Mouse (Mus musculus) neural tube, embryonic 11.5 days (tissue): ENCODE results near the gene Wdr73. TPM values are rescaled to one million over a fixed set of nuclear protein-coding genes. Genes with fewer than 3 reads are reported as not detected.

Source experiments
- ATAC-seq: fragments of 200-750 bp; cut with Nextera tagmentation; 2 replicates; pipeline ENCODE4 v1.8.0; 2017; ENCODE audit warnings: moderate number of reproducible peaks, mild to moderate bottlenecking, moderate TSS enrichment, moderate library complexity; ENCODE audit not compliant: insufficient read depth, low FRiP score, low TSS enrichment
- DNase-seq: peaks from one replicate; pipeline ENCODE4 v3.0.0-alpha.2; 2015; ENCODE audit warnings: low spot score
- H3K27ac ChIP-seq: fragments of 300-500 bp; sonication (generic); 2 replicates; pipeline ENCODE4 v1.5.1; 2014; ENCODE audit warnings: low read depth, mild to moderate bottlenecking, low read length
- H3K27me3 ChIP-seq: fragments of 300-500 bp; sonication (generic); 2 replicates; pipeline ENCODE4 v1.6.1; 2014; ENCODE audit warnings: mild to moderate bottlenecking, low read length, mixed read lengths; ENCODE audit not compliant: control insufficient read depth, insufficient read depth
- H3K36me3 ChIP-seq: fragments of 300-500 bp; sonication (generic); 2 replicates; pipeline ENCODE4 v1.6.1; 2014; ENCODE audit warnings: mild to moderate bottlenecking, low read length, moderate library complexity, mixed read lengths; ENCODE audit not compliant: control insufficient read depth, insufficient read depth
- H3K4me1 ChIP-seq: fragments of 300-500 bp; sonication (generic); 2 replicates; pipeline ENCODE4 v1.6.1; 2014; ENCODE audit warnings: low read length, mixed read lengths; ENCODE audit not compliant: control insufficient read depth, insufficient read depth
- H3K4me2 ChIP-seq: fragments of 300-500 bp; sonication (generic); 2 replicates; pipeline ENCODE4 v1.6.1; 2014; ENCODE audit warnings: low read depth, mild to moderate bottlenecking, moderate library complexity
- H3K4me3 ChIP-seq: fragments of 300-500 bp; sonication (generic); 2 replicates; pipeline ENCODE4 v1.5.1; 2014; ENCODE audit warnings: low read depth, low read length
- H3K9ac ChIP-seq: fragments of 300-500 bp; sonication (generic); 2 replicates; pipeline ENCODE4 v1.6.1; 2014; ENCODE audit warnings: mild to moderate bottlenecking, low read length
- H3K9me3 ChIP-seq: fragments of 300-500 bp; sonication (generic); 2 replicates; pipeline ENCODE4 v1.6.1; 2016; ENCODE audit warnings: low read length; ENCODE audit not compliant: control insufficient read depth
- WGBS: fragments of 180-500 bp; shearing (Covaris S2); extraction: QIAGEN DNeasy Blood & Tissue Kit; methylation state at CpG from one replicate; pipeline ENCODE4 v1.1.7; 2014; 5-methylcytosine and 5-hydroxymethylcytosine counted together
- polyA plus RNA-seq: library from polyadenylated mRNA; unstranded; fragments of >200 nt; fragmentation: Nextera tagmentation; extraction: Ambion mirVana; gene quantifications from 2 replicates; pipeline ENCODE4 v1.2.1, GENCODE M21; 2014

Gene Wdr73
- polyA plus RNA-seq, 1 experiment from 2014 or later: 37.7 TPM

GRCm38 (mm10) chr7:80866514-80867147 lies 34.4 kb downstream of the Wdr73 start:
- Histone ChIP-seq H3K4me2 (no peak overlapping the region), H3K36me3 (peaks cover 5% of the 10 kb centered on the region; the same call in 1 of the 2 replicates), H3K4me3 (no peak overlapping the region), H3K9ac (no peak overlapping the region), H3K4me1 (no peaks in the 10 kb centered on the region), H3K27me3 (no peaks in the 10 kb centered on the region), H3K9me3 (no peaks in the 10 kb centered on the region), H3K27ac (no peak overlapping the region)
- DNase-seq (no peak), ATAC-seq (no peak)
- WGBS: 91% methylated on average over 7 of the region's 7 CpGs

GRCm38 (mm10) chr7:80865521-80865920 lies 35.5 kb downstream of the Wdr73 start:
- DNase-seq: no peak
- peaks cover 5% of the 10 kb centered on the region; the same call in 1 of the 2 replicates for H3K36me3 ChIP-seq

GRCm38 (mm10) chr7:80864831-80865230 lies 36.2 kb downstream of the Wdr73 start:
- 88% methylated on average over 8 of the region's 8 CpGs for WGBS
- no peak overlapping the region for H3K4me3 ChIP-seq
- ATAC-seq (no peak), DNase-seq (no peak)
- no peak overlapping the region for H3K27ac ChIP-seq
- no peaks in the 10 kb centered on the region for H3K9me3 ChIP-seq
- no peak overlapping the region for H3K9ac ChIP-seq
- H3K4me2 ChIP-seq: no peak overlapping the region
- peaks cover 5% of the 10 kb centered on the region; the same call in 1 of the 2 replicates for H3K36me3 ChIP-seq
- H3K27me3 ChIP-seq: no peaks in the 10 kb centered on the region
- no peaks in the 10 kb centered on the region for H3K4me1 ChIP-seq

More at GRCm38 (mm10) chr7:80865521-80865920, 35.5 kb downstream of the Wdr73 start:
- Histone ChIP-seq H3K9ac (no peak overlapping the region), H3K4me2 (no peak overlapping the region), H3K4me3 (no peak overlapping the region), H3K4me1 (no peaks in the 10 kb centered on the region), H3K9me3 (no peaks in the 10 kb centered on the region), H3K27ac (no peak overlapping the region), H3K27me3 (no peaks in the 10 kb centered on the region)
- no peak for ATAC-seq
- 96% methylated on average over 7 of the region's 7 CpGs for WGBS

GRCm38 (mm10) chr7:80864151-80864550 lies 36.9 kb downstream of the Wdr73 start:
- no peaks in the 10 kb centered on the region for H3K4me1 ChIP-seq
- peaks cover 5% of the 10 kb centered on the region; the same call in 1 of the 2 replicates for H3K36me3 ChIP-seq
- H3K4me3 ChIP-seq: no peak overlapping the region
- no peaks in the 10 kb centered on the region for H3K9me3 ChIP-seq
- H3K27ac ChIP-seq: no peak overlapping the region
- H3K27me3 ChIP-seq: no peaks in the 10 kb centered on the region
- no peak overlapping the region for H3K9ac ChIP-seq
- ATAC-seq (no peak), DNase-seq (no peak)
- 78% methylated on average over 1 of the region's 1 CpGs for WGBS
- no peak overlapping the region for H3K4me2 ChIP-seq

- WGBS: 83% methylated on average over 5 of the region's 5 CpGs
Observed at GRCm38 (mm10) chr7:80863520-80863919, 37.5 kb downstream of the Wdr73 start.

GRCm38 (mm10) chr7:80862475-80862874 lies 38.6 kb downstream of the Wdr73 start:
- Histone ChIP-seq H3K4me3 (no peak overlapping the region), H3K36me3 (peaks cover under 1% of the 10 kb centered on the region; the same call in 1 of the 2 replicates), H3K27ac (no peak overlapping the region), H3K27me3 (no peaks in the 10 kb centered on the region), H3K9ac (no peak overlapping the region), H3K4me2 (peak overlapping the region; percentile 11; the same call in 1 of the 2 replicates), H3K9me3 (no peaks in the 10 kb centered on the region), H3K4me1 (no peaks in the 10 kb centered on the region)
- DNase-seq (no peak), ATAC-seq (no peak)
- 85% methylated on average over 2 of the region's 2 CpGs for WGBS

More at GRCm38 (mm10) chr7:80863520-80863919, 37.5 kb downstream of the Wdr73 start:
- no peak overlapping the region for H3K4me2 ChIP-seq
- H3K27me3 ChIP-seq: no peaks in the 10 kb centered on the region
- ATAC-seq: no peak
- H3K27ac ChIP-seq: no peak overlapping the region
- no peaks in the 10 kb centered on the region for H3K9me3 ChIP-seq
- no peaks in the 10 kb centered on the region for H3K4me1 ChIP-seq
- DNase-seq: no peak
- no peak overlapping the region for H3K9ac ChIP-seq
- no peak overlapping the region for H3K4me3 ChIP-seq
- peaks cover 5% of the 10 kb centered on the region; the same call in 1 of the 2 replicates for H3K36me3 ChIP-seq

- WGBS: under 1% methylated on average over 40 of the region's 40 CpGs
- peak within 1 kb of the TSS; percentile 94 for H3K4me2 ChIP-seq
- peak within 1 kb of the TSS; percentile 78 for H3K4me3 ChIP-seq
- H3K9ac ChIP-seq: peak within 1 kb of the TSS; percentile 97
- H3K9me3 ChIP-seq: no peaks in the 10 kb centered on the region
- no peaks in the 10 kb centered on the region for H3K27me3 ChIP-seq
- peak within 1 kb of the TSS; percentile 93 for H3K27ac ChIP-seq
- ATAC-seq (peak; percentile 98), DNase-seq (peak; percentile 92)
- no peaks in the 10 kb centered on the region for H3K36me3 ChIP-seq
- no peaks in the 10 kb centered on the region for H3K4me1 ChIP-seq
Observed at GRCm38 (mm10) chr7:80860729-80861274, 40.3 kb downstream of the Wdr73 start, which contains the start of gene Zscan2. Gene Zscan2 (plus strand): TSS chr7:80860920.

- H3K36me3 ChIP-seq: no peaks in the 10 kb centered on the region
- no peaks in the 10 kb centered on the region for H3K4me1 ChIP-seq
- ATAC-seq (peak; percentile 56; the same call in 1 of the 2 replicates), DNase-seq (peak; percentile 77)
- H3K9me3 ChIP-seq: no peaks in the 10 kb centered on the region
- H3K4me3 ChIP-seq: peak overlapping the region; percentile 78
- peak overlapping the region; percentile 93; the same call in 1 of the 2 replicates for H3K27ac ChIP-seq
- peak overlapping the region; percentile 69 for H3K9ac ChIP-seq
- peak overlapping the region; percentile 94 for H3K4me2 ChIP-seq
- WGBS: under 1% methylated on average over 13 of the region's 13 CpGs
- H3K27me3 ChIP-seq: no peaks in the 10 kb centered on the region
Observed at GRCm38 (mm10) chr7:80860227-80860626, 40.8 kb downstream of the Wdr73 start.

GRCm38 (mm10) chr7:80857181-80857580 lies 43.9 kb downstream of the Wdr73 start:
- Histone ChIP-seq H3K9me3 (no peaks in the 10 kb centered on the region), H3K27ac (no peak overlapping the region), H3K4me1 (no peaks in the 10 kb centered on the region), H3K4me3 (no peak overlapping the region), H3K4me2 (no peak overlapping the region), H3K36me3 (no peaks in the 10 kb centered on the region), H3K9ac (no peak overlapping the region), H3K27me3 (no peaks in the 10 kb centered on the region)
- 29% methylated on average over 6 of the region's 6 CpGs for WGBS
- DNase-seq (peak; percentile 77), ATAC-seq (no peak)
